Mouse (Mus musculus) embryonic facial prominence, embryonic 11.5 days (tissue): Measurements from ENCODE around the gene Slc9a9. TPM values are rescaled to one million over a fixed set of nuclear protein-coding genes. Genes with fewer than 3 reads are reported as not detected.

Experiments used
- ATAC-seq: fragments of 200-750 bp; cut with Nextera tagmentation; replicated peaks from 2 replicates; pipeline ENCODE4 v1.8.0; 2017; ENCODE audit warnings: low read depth; ENCODE audit not compliant: insufficient number of reproducible peaks, low FRiP score, low TSS enrichment
- DNase-seq: peaks from one replicate; pipeline ENCODE4 v3.0.0-alpha.2; 2015; ENCODE audit warnings: low spot score
- H3K27ac ChIP-seq: fragments of 300-500 bp; sonication (generic); replicated peaks from 2 replicates; pipeline ENCODE4 v1.5.1; 2014; ENCODE audit warnings: mild to moderate bottlenecking, low read depth, low read length, control low read depth
- H3K27me3 ChIP-seq: fragments of 300-500 bp; sonication (generic); 2 replicates; pipeline ENCODE4 v1.6.1; 2014; ENCODE audit warnings: mild to moderate bottlenecking, low read length, moderate library complexity, mixed read lengths; ENCODE audit not compliant: control insufficient read depth, insufficient read depth
- H3K36me3 ChIP-seq: fragments of 300-500 bp; sonication (generic); replicated peaks from 2 replicates; pipeline ENCODE4 v1.6.1; 2014; ENCODE audit warnings: low read depth, mild to moderate bottlenecking, low read length, moderate library complexity, mixed read lengths; ENCODE audit not compliant: control insufficient read depth, insufficient read depth
- H3K4me1 ChIP-seq: fragments of 300-500 bp; sonication (generic); 2 replicates; pipeline ENCODE4 v1.6.1; 2014; ENCODE audit warnings: low read length, mixed read lengths; ENCODE audit not compliant: control insufficient read depth, insufficient read depth
- H3K4me2 ChIP-seq: fragments of 300-500 bp; sonication (generic); 2 replicates; pipeline ENCODE4 v1.6.1; 2014; ENCODE audit warnings: low read depth, mild to moderate bottlenecking, control low read depth, low read length, moderate library complexity
- H3K4me3 ChIP-seq: fragments of 300-500 bp; sonication (generic); 2 replicates; pipeline ENCODE4 v1.5.1; 2014; ENCODE audit warnings: low read depth, low read length, control low read depth
- H3K9ac ChIP-seq: fragments of 300-500 bp; sonication (generic); replicated peaks from 2 replicates; pipeline ENCODE4 v1.6.1; 2014; ENCODE audit warnings: mild to moderate bottlenecking, control low read depth, low read length
- H3K9me3 ChIP-seq: fragments of 300-500 bp; sonication (generic); replicated peaks from 2 replicates; pipeline ENCODE4 v1.6.1; 2016; ENCODE audit warnings: mild to moderate bottlenecking, low read length, inconsistent platforms, mixed read lengths; ENCODE audit not compliant: control insufficient read depth
- WGBS: fragments of 180-500 bp; shearing (Covaris S2); extraction: QIAGEN DNeasy Blood & Tissue Kit; methylation state at CpG from one replicate; pipeline ENCODE4 v1.1.7; 2014; 5-methylcytosine and 5-hydroxymethylcytosine counted together
- polyA plus RNA-seq: library from polyadenylated mRNA; unstranded; fragments of >200 nt; fragmentation: Nextera tagmentation; extraction: Ambion mirVana; gene quantifications from 2 replicates; pipeline ENCODE4 v1.2.1, GENCODE M21; 2014

Gene Slc9a9
- polyA plus RNA-seq, 1 experiment from 2014 or later: 4.7 TPM

DNA sequence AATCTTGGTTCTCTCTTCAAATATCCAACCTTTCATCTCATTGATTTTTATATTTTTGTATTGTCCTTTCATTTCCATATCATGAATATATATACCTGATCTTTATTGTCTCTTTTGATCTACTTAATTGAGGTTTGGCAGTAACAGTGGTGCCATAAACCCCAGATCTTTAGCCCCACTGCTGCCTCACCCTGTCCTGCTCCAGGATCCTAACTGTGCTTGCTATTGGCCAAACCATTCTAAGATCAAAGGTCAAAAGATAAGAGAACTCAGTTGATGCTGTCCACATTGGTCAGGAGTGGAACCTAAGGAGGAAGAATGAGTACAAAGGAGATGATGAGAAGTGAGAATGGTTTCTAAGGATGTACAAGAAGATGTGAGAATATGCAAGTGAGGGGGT lies 440.1 kb downstream of the Slc9a9 start:
- H3K4me2 ChIP-seq: no peak overlapping the region
- no peaks in the 10 kb centered on the region for H3K4me1 ChIP-seq
- no peak overlapping the region for H3K9ac ChIP-seq
- ATAC-seq (no peak), DNase-seq (no peak)
- no peaks in the 10 kb centered on the region for H3K27me3 ChIP-seq
- no peaks in the 10 kb centered on the region for H3K36me3 ChIP-seq
- H3K27ac ChIP-seq: no peak overlapping the region
- H3K4me3 ChIP-seq: no peak overlapping the region
- H3K9me3 ChIP-seq: no peaks in the 10 kb centered on the region

DNA sequence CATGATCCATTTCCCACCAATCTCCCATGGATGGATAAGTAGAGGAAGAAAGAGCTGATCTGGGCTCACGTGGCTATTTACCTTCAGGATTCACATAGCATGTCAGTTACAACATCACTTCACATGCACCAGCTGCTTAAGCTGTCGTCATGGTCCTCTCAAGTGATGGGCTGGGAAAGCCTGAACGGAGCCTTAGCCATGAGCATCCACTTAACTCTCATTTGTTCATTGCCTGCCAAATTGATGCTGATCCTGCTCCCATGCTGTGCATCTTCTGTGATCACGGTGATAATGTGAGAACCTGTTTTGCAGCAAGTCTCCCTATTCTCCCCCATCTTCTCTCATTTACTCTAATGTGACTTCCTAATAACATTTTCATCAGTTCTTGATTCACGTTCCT lies 441.1 kb downstream of the Slc9a9 start:
- Histone ChIP-seq H3K36me3 (no peaks in the 10 kb centered on the region), H3K27me3 (no peaks in the 10 kb centered on the region), H3K4me1 (no peaks in the 10 kb centered on the region), H3K27ac (no peak overlapping the region), H3K4me2 (no peak overlapping the region), H3K9ac (no peak overlapping the region), H3K9me3 (no peaks in the 10 kb centered on the region), H3K4me3 (no peak overlapping the region)
- WGBS: 66% methylated on average over 5 of the region's 5 CpGs
- ATAC-seq (no peak), DNase-seq (no peak)

DNA sequence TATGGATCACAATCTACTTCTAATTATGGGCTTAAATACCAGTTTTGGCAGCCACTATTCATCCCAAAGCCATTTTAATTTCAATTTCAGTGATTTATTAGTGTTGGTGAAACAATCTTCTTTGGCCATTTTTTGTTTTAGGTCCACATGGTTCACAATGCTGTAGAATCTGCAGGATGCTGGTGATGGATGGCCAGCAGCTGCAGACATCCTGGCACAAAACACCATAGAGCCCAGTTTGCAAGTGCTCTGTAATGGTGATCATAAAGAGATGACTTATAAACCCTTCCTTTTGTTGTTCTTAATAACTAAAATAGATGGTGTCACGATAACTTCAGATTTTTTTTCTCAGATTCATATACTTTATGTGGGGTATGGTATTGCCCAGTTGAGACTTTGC lies 442.0 kb downstream of the Slc9a9 start:
- no peak overlapping the region for H3K4me3 ChIP-seq
- ATAC-seq (no peak), DNase-seq (no peak)
- H3K4me2 ChIP-seq: no peak overlapping the region
- 93% methylated on average over 1 of the region's 1 CpGs for WGBS
- H3K36me3 ChIP-seq: no peaks in the 10 kb centered on the region
- H3K9me3 ChIP-seq: no peaks in the 10 kb centered on the region
- no peaks in the 10 kb centered on the region for H3K27me3 ChIP-seq
- H3K9ac ChIP-seq: no peak overlapping the region
- no peak overlapping the region for H3K27ac ChIP-seq
- no peaks in the 10 kb centered on the region for H3K4me1 ChIP-seq

DNA sequence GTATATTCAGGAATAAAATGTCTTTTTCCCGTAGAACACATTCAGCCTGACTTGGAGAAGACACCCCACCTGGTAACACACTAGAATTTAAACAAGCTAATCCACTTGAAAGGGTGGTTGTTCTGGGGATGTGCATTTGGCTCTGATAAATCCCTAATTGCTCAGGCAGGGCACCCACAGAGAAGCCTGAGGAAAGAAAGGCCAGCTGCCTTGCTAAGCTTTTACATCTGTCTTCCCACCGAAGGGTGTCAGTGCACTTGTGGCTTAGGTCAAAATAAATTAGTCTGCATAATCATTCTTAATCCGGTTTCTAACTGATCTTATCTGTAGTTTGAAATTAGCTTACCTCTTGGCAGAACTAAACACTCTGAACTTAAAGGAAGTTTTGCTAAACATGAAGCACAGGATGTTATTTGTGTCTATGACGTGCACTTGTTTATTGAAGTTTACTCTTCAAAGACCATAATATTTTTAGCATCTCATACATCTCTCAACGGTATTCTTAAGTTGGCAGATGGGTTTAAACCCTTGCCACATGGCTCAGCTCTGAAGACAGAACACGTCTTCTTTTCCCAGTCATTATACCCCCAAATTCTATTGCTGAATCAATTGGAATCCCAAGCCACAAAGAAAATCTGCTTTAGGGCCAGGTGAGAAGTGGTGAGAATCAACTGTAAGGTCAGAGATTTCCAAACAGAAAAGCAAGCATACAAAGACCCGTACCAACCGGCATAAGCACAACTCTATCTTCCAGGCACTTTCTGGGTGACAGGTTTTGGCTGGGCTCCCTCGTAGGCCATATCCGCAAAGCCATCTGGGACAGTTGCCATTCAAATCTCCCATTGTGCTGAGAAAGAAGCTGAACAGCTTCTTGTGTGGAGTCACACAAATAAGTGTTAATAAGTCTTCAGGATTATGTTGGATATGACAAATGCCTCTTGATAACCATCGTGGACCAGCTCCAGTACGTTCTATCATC lies 443.7 kb downstream of the Slc9a9 start:
- Histone ChIP-seq H3K27me3 (no peaks in the 10 kb centered on the region), H3K4me3 (no peak overlapping the region), H3K4me2 (no peak overlapping the region), H3K9me3 (no peaks in the 10 kb centered on the region), H3K36me3 (no peaks in the 10 kb centered on the region), H3K4me1 (no peaks in the 10 kb centered on the region), H3K27ac (no peak overlapping the region), H3K9ac (no peak overlapping the region)
- 58% methylated on average over 12 of the region's 12 CpGs for WGBS
- ATAC-seq (no peak), DNase-seq (no peak)

DNA sequence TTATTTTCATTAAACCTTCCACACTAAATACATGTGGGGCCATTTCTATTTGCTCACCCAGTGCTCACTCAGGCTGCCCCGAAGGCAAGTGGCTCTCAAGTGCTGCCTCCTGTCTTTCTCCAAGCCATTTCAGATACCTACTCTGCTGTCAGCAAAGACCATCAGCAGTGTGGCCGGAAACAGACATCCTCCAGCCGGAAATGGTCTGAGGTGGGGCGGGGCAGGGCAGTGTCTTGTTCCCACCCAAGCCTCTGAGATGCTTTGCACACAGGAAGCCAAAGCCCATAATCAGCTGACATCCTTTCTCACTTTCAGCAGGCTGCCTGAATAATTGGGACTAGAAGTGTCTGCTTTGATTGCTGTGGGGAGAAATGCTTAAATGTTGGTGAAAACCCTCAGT lies 450.4 kb downstream of the Slc9a9 start:
- no peaks in the 10 kb centered on the region for H3K4me1 ChIP-seq
- no peak for DNase-seq
- no peak overlapping the region for H3K4me2 ChIP-seq
- H3K4me3 ChIP-seq: no peak overlapping the region
- no peak overlapping the region for H3K27ac ChIP-seq
- 58% methylated on average over 4 of the region's 4 CpGs for WGBS
- no peaks in the 10 kb centered on the region for H3K36me3 ChIP-seq
- H3K9ac ChIP-seq: no peak overlapping the region
- no peak for ATAC-seq
- H3K27me3 ChIP-seq: no peaks in the 10 kb centered on the region
- H3K9me3 ChIP-seq: no peaks in the 10 kb centered on the region

DNA sequence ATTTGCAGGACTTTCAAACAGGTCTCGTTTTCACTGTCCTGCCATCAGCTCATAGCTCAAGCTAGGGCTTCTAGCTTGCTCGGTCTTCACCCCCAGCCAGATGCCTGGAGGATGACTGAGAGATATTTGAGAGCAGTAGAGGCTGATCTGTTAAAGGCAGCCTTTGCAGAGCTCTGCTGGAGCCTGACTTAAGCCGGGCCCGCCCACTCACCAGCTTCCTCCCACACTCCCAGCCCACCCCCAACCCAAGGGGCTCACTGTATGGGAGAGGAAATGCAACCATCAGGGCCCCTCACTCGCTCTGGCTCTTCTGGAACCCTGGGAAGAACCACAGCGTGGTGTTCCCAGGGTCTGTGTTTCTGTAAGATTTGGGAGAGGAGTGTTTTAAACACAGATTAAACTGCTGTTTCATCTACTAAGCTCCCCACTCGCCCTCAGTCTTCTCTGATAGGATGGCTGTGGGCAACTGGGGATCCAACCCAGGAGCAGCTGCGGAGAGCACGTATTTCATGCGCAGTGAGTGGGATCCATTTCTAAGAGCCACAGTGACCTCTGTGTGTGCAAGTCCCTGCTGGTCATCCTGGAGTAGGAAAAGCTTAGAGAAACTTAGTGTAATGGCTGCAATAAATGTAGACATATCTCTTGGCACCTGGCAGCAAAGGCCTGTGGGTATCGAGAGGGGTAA lies 451.6 kb downstream of the Slc9a9 start:
- H3K9me3 ChIP-seq: no peaks in the 10 kb centered on the region
- ATAC-seq (peak; percentile 86), DNase-seq (peak; percentile 65)
- H3K36me3 ChIP-seq: no peaks in the 10 kb centered on the region
- no peaks in the 10 kb centered on the region for H3K4me1 ChIP-seq
- H3K9ac ChIP-seq: no peak overlapping the region
- H3K4me2 ChIP-seq: no peak overlapping the region
- no peak overlapping the region for H3K27ac ChIP-seq
- WGBS: 21% methylated on average over 11 of the region's 11 CpGs
- no peak overlapping the region for H3K4me3 ChIP-seq
- H3K27me3 ChIP-seq: no peaks in the 10 kb centered on the region

DNA sequence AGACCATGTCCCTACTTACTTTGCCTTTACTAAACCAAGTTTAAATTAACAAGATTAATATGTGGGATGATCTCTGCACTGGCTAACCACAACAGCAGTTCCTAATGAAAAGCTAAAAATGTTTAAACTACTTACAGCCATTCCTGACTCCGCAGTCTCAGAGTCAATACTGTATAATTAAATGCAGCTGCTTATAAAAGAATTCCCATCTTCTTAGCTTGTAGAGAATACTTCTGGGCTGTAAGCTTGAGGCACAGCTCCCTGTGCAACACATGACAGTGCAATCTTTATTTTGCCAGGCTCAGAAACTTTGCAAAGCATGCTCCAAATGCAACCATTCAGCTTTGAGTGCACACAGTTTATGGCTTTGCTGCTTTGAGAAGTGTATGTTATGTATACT lies 456.0 kb downstream of the Slc9a9 start:
- no peak for ATAC-seq
- 31% methylated on average over 1 of the region's 1 CpGs for WGBS
- H3K4me3 ChIP-seq: no peak overlapping the region

DNA sequence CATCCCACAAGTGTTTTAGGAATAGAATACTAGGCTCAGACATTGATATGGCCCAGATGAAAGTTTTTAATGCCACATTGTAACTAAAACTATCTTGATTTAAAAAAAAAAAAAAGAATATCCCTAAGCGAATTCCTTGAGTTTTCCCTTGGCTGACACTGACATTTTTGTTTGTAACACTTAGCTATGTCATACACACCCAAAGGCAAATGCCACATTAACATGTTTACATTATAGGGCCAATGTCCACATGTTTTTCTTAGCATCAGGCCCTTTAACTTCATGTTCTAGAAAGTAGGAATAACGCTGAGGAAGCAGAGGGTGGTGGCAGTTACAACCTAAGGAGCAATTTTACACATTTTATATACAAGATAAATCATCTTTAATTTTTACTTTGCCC lies 458.1 kb downstream of the Slc9a9 start:
- H3K36me3 ChIP-seq: no peaks in the 10 kb centered on the region
- no peak overlapping the region for H3K27ac ChIP-seq
- H3K4me1 ChIP-seq: no peaks in the 10 kb centered on the region
- 90% methylated on average over 2 of the region's 2 CpGs for WGBS
- H3K9ac ChIP-seq: no peak overlapping the region
- H3K9me3 ChIP-seq: no peaks in the 10 kb centered on the region
- H3K27me3 ChIP-seq: no peaks in the 10 kb centered on the region
- ATAC-seq (no peak), DNase-seq (no peak)
- no peak overlapping the region for H3K4me3 ChIP-seq
- no peak overlapping the region for H3K4me2 ChIP-seq

More for the DNA sequence above, 456.0 kb downstream of the Slc9a9 start:
- Histone ChIP-seq H3K27ac (no peak overlapping the region), H3K9ac (no peak overlapping the region), H3K4me2 (no peak overlapping the region), H3K27me3 (no peaks in the 10 kb centered on the region), H3K4me1 (no peaks in the 10 kb centered on the region), H3K36me3 (no peaks in the 10 kb centered on the region), H3K9me3 (no peaks in the 10 kb centered on the region)
- peak; percentile 51 for DNase-seq
